11 mouse cellular contexts compared by ENCODE assay signal in genomic region chr7:114364041-114364440, GRCm38 (mm10). TPM values are rescaled to one million over a fixed set of nuclear protein-coding genes. Genes with fewer than 3 reads are reported as not detected.
DNase-seq lines count a peak whose midpoint lies in the region; ATAC-seq lines count a peak whose summit lies in the region.
"Had no signal": no experiment of that assay in that cellular context is flagged by ENCODE, and none has a peak within 500 bp of the region (broad histone marks: within the 10 kb centered on the region; RNA-seq: fewer than 3 reads in every experiment).

No protein-coding gene starts in this region.

- H3K27ac ChIP-seq in forebrain, embryonic 14.5 days (ENCODE audit: low read depth, low read length): no peak overlapping the region
- H3K27ac ChIP-seq in forebrain, embryonic 16.5 days (ENCODE audit: low read length): no peak overlapping the region
- peak overlapping the region; percentile 74 for H3K27ac ChIP-seq in brown adipose tissue, adult 24 weeks (replicated peaks; ENCODE audit: low read depth, low read length)
- H3K27ac ChIP-seq: embryonic facial prominence, embryonic 13.5 days; kidney, postnatal 0 days had no signal

- H3K9ac ChIP-seq in forebrain, embryonic 14.5 days (ENCODE audit: low read length): no peak overlapping the region
- H3K9ac ChIP-seq in forebrain, embryonic 16.5 days (replicated peaks; ENCODE audit: low read depth, low read length): no peak overlapping the region
- H3K9ac ChIP-seq: embryonic facial prominence, embryonic 13.5 days had no signal

- intact Hi-C loops in left cerebral cortex, postnatal 10 days (cut with DNase I): no loop called here

- no peaks in the 10 kb centered on the region for H3K27me3 ChIP-seq in forebrain, embryonic 14.5 days (replicated peaks; ENCODE audit: control insufficient read depth, insufficient read depth, low read length)
- H3K27me3 ChIP-seq in forebrain, embryonic 16.5 days (replicated peaks; ENCODE audit: control insufficient read depth, insufficient read depth, low read length): no peaks in the 10 kb centered on the region
- H3K27me3 ChIP-seq: embryonic facial prominence, embryonic 13.5 days had no signal

- no peaks in the 10 kb centered on the region for H3K4me1 ChIP-seq in forebrain, embryonic 14.5 days (ENCODE audit: control insufficient read depth, insufficient read depth, low read length)
- H3K4me1 ChIP-seq in forebrain, embryonic 16.5 days (replicated peaks; ENCODE audit: control insufficient read depth, insufficient read depth, low read length): no peaks in the 10 kb centered on the region
- H3K4me1 ChIP-seq in brown adipose tissue, adult 24 weeks (ENCODE audit: control insufficient read depth, insufficient read depth, insufficient read length, low read length): no peaks in the 10 kb centered on the region
- H3K4me1 ChIP-seq: embryonic facial prominence, embryonic 13.5 days had no signal

- H3K36me3 ChIP-seq in forebrain, embryonic 14.5 days (ENCODE audit: control insufficient read depth, insufficient read depth, low read length): no peaks in the 10 kb centered on the region
- no peaks in the 10 kb centered on the region for H3K36me3 ChIP-seq in forebrain, embryonic 16.5 days (ENCODE audit: control insufficient read depth, insufficient read depth)
- H3K36me3 ChIP-seq: embryonic facial prominence, embryonic 13.5 days had no signal

- no peak overlapping the region for H3K4me3 ChIP-seq in forebrain, embryonic 14.5 days (ENCODE audit: low read depth, low read length)
- no peak overlapping the region for H3K4me3 ChIP-seq in forebrain, embryonic 16.5 days (replicated peaks; ENCODE audit: low read length)
- H3K4me3 ChIP-seq in brown adipose tissue, adult 24 weeks (ENCODE audit: insufficient read depth, low read depth, low read length): no peak overlapping the region
- H3K4me3 ChIP-seq: embryonic facial prominence, embryonic 13.5 days had no signal

- no peak overlapping the region for H3K4me2 ChIP-seq in forebrain, embryonic 14.5 days (ENCODE audit: low read length)
- H3K4me2 ChIP-seq in forebrain, embryonic 16.5 days (ENCODE audit: low read length): no peak overlapping the region
- H3K4me2 ChIP-seq: embryonic facial prominence, embryonic 13.5 days had no signal

- WGBS in forebrain, embryonic 14.5 days: 8% methylated on average over 1 of the region's 1 CpGs
- 23% methylated on average over 1 of the region's 1 CpGs for WGBS in forebrain, embryonic 16.5 days

- no peak for ATAC-seq in forebrain, embryonic 14.5 days
- ATAC-seq in forebrain, embryonic 16.5 days: no peak
- no peak for ATAC-seq in granulocyte monocyte progenitor cell, adult 5-6 weeks (replicated peaks; ENCODE audit: poor library complexity, severe bottlenecking)

- H3K9me3 ChIP-seq in forebrain, embryonic 14.5 days (replicated peaks; ENCODE audit: control insufficient read depth, low read length): no peaks in the 10 kb centered on the region
- no peaks in the 10 kb centered on the region for H3K9me3 ChIP-seq in forebrain, embryonic 16.5 days (ENCODE audit: control insufficient read depth, low read length)
- H3K9me3 ChIP-seq: embryonic facial prominence, embryonic 13.5 days had no signal

- DNase-seq in forebrain, embryonic 14.5 days (ENCODE audit: low spot score): peak; percentile 6
- DNase-seq in lung, adult 18-20 months: peak; percentile 30 to 41
- DNase-seq in lung, postnatal 14 days: no peak
- DNase-seq in ovary, postnatal 36 days (ENCODE audit: low spot score): peak; percentile 5
- no peak for DNase-seq in left cerebral cortex, postnatal 10 days (ENCODE audit: extremely low spot score in 1 of 2, low spot score in 2 of 2)
- DNase-seq: spleen, adult 18-20 months had no signal

RNA-seq across cellular contexts. Expression of gene Pde3b, which starts 51.0 kb away (rescaled TPM):
- polyA plus RNA-seq in forebrain, embryonic 14.5 days (2014; fragmentation: Nextera tagmentation; extraction: Ambion mirVana): 4.9 and 5.7 TPM in 2 replicates
- 3.9 and 4.5 TPM in 2 replicates for polyA plus RNA-seq in forebrain, embryonic 16.5 days (2015; fragmentation: Nextera tagmentation; extraction: Ambion mirVana)
- 93.1 and 120 TPM in 2 replicates for polyA plus RNA-seq in brown adipose tissue, adult 24 weeks (2012; ENCODE audit: insufficient read depth, insufficient read length, missing spikeins)
- total RNA-seq in left cerebral cortex, postnatal 10 days (2021): 10 to 100 TPM; 11.1 to 11.6 TPM
- 3.7 and 8.1 TPM in 2 replicates for total RNA-seq in granulocyte monocyte progenitor cell, adult 5-6 weeks (2014; fragmentation: Nextera tagmentation)
- total RNA-seq in granulocyte monocyte progenitor cell, adult 5-6 weeks (2017): 14.3 and 15.0 TPM in 2 replicates

Comparison
In these comparisons a context has a peak if more than half of its experiments do, and no peak if none do; other contexts are left out.
1. DNase-seq: peak in forebrain, embryonic 14.5 days (single experiment), lung, adult 18-20 months (2 of 2) and ovary, postnatal 36 days (single experiment); none in lung, postnatal 14 days (single experiment) and left cerebral cortex, postnatal 10 days (0 of 2).
2. RNA of gene Pde3b, which starts 51.0 kb away (polyA plus RNA-seq): 93.1 to 120 TPM in brown adipose tissue, adult 24 weeks; 4.9 to 5.7 TPM in forebrain, embryonic 14.5 days and 3.9 to 4.5 TPM in forebrain, embryonic 16.5 days; every median in the first group is over 10 times any median in the second.